Mouse (Mus musculus) ES-E14 (cell line): ENCODE measurements at regions not wholly inside any gene's neighbourhood (a gene's known extent, or its start where the extent isn't known, plus 50 kb on each side); places are given as distances from the start of the nearest gene placed in this dataset.

ENCODE experiments used
- DNase-seq: peaks from one replicate; pipeline ENCODE4 v3.0.0-alpha.2; 2013; ENCODE audit warnings: low read depth, low spot score
- H3K27ac ChIP-seq: 2 replicates; pipeline ENCODE4 v1.5.1; 2012; ENCODE audit warnings: low read depth, mild to moderate bottlenecking, low read length, moderate library complexity, mixed read lengths; ENCODE audit not compliant: poor library complexity, insufficient read depth, severe bottlenecking
- H3K36me3 ChIP-seq: 2 replicates; pipeline ENCODE4 v1.6.1; 2012; ENCODE audit warnings: mild to moderate bottlenecking, low read length, moderate library complexity, mixed read lengths; ENCODE audit not compliant: control insufficient read depth, poor library complexity, insufficient read depth, severe bottlenecking
- H3K4me1 ChIP-seq, 2 experiments: fragments of 150-350 bp in 1 of 2; sonication (generic) in 1 of 2; 2 replicates each; pipeline ENCODE4 v1.6.1; 2012; ENCODE audit warnings: low read length in 2 of 2, mild to moderate bottlenecking in 1 of 2, mixed read lengths in 1 of 2; ENCODE audit not compliant: control insufficient read depth in 2 of 2, insufficient read depth in 2 of 2, poor library complexity in 1 of 2
- H3K4me3 ChIP-seq, 2 experiments: fragments of 150-350 bp in 1 of 2; sonication (generic) in 1 of 2; 2 replicates each; pipeline ENCODE4 v1.5.1; 2012; ENCODE audit warnings: low read length in 2 of 2, low read depth in 1 of 2, mild to moderate bottlenecking in 1 of 2, mixed read lengths in 1 of 2; ENCODE audit not compliant: insufficient read depth in 1 of 2, poor library complexity in 1 of 2, severe bottlenecking in 1 of 2
- H3K9ac ChIP-seq: 2 replicates; pipeline ENCODE4 v1.6.1; 2012; ENCODE audit warnings: low read depth, mild to moderate bottlenecking, low read length, mixed read lengths; ENCODE audit not compliant: poor library complexity, insufficient read depth, severe bottlenecking
- H3K9me3 ChIP-seq: fragments of 150-350 bp; sonication (generic); 2 replicates; pipeline ENCODE4 v1.6.1; 2012; ENCODE audit warnings: low read depth, mild to moderate bottlenecking, low read length; ENCODE audit not compliant: control insufficient read depth, insufficient read depth
- CHD2 ChIP-seq: IDR thresholded peaks from 2 replicates; pipeline ENCODE4 v1.6.1; 2014; ENCODE audit warnings: mild to moderate bottlenecking, low read depth, low read length, inconsistent platforms
- HCFC1 ChIP-seq: IDR thresholded peaks from 2 replicates; pipeline ENCODE4 v1.6.1; 2012; ENCODE audit warnings: low read length, inconsistent platforms, borderline replicate concordance; ENCODE audit not compliant: insufficient read depth
- MAFK ChIP-seq: IDR thresholded peaks from 2 replicates; pipeline ENCODE4 v1.6.1; 2014; ENCODE audit warnings: mild to moderate bottlenecking, low read depth, low read length, inconsistent platforms; ENCODE audit not compliant: insufficient read depth
- ZC3H11A ChIP-seq: IDR thresholded peaks from 2 replicates; pipeline ENCODE4 v1.6.1; 2012; ENCODE audit warnings: low read depth, mild to moderate bottlenecking, inconsistent platforms, low read length, borderline replicate concordance
- ZNF384 ChIP-seq: IDR thresholded peaks from 2 replicates; pipeline ENCODE4 v1.6.1; 2012; ENCODE audit warnings: low read depth, low read length, inconsistent platforms
- in situ Hi-C, 2 experiments: fragments of 600-800 bp; cut with MboI; formaldehyde crosslinking; loops; one replicate each; pipeline ENCODE4 v1.15.1; 2025; ENCODE audit warnings: low sequenced_read_pairs in 2 of 2, inconsistent platforms in 1 of 2; ENCODE audit not compliant: unreplicated experiment in 2 of 2

DNA sequence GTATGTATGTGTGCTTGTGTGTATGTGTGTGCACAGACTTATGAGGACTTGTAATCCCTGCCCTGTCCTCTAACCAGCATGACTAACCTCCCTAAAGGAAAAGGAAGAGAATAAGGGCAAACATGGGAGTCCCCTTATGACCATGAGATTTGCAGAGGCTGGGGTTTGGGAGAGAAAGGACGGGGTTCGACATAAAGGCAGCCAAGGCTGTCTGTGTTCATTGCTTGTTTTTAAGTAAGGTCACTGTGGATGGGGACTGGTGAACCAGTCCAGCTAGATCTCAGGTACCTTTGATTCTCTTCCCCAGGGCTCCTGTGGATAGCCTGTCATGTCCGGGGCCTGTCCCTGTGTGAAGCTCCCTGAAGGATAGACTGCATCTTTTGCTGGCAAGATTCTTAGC lies 55.6 kb downstream of the Irf2bp2 start:
- Histone ChIP-seq H3K4me1 (peaks cover 5 to 24% of the 10 kb centered on the region in 2 experiments; a peak in 2 of 4 replicates), H3K27ac (peak overlapping the region; percentile 60; the same call in 1 of the 2 replicates), H3K9ac (no peak overlapping the region), H3K36me3 (no peaks in the 10 kb centered on the region), H3K9me3 (no peaks in the 10 kb centered on the region), H3K4me3 (no peak overlapping the region)
- DNase-seq, result no peak
- in situ Hi-C loops, result no loop called here
- TF ChIP-seq CHD2 (no peak), MAFK (no peak), ZNF384 (no peak), HCFC1 (no peak), ZC3H11A (no peak)

DNA sequence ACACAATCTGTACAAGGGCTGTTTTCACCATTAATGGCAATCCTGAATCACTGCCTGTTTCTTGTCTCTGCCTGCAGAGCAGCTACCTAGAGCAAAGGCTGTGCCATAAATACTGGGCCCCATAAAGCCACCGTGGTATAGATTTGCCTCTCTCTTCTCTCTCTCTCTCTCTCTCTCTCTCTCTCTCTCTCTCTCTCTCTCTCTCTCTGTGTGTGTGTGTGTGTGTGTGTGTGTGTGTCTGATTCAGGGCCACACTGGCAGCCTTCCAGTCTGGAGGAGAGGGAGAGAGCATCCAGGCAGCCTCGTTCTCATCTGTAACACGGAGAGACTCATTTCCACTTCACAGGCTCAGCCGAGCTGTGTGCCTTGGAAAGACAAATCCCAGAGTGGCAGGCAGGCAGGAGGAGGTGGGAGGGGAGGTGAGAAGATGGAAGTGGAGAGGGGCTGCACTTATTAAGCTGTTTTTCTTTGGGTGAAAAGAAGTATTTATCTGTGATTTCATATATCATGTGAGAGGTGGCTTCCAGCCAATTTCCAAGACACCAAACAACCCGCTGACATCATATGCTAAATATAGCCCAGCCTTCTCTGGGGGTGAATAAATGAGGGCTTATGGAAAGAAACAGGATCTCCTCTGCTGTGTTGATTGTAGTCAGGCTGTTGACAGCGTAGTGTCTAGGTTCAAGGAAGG lies 56.7 kb downstream of the Irf2bp2 start:
- Histone ChIP-seq H3K27ac (no peak overlapping the region), H3K4me3 (no peak overlapping the region), H3K9ac (no peak overlapping the region), H3K9me3 (no peaks in the 10 kb centered on the region), H3K4me1 (peaks cover 5 to 27% of the 10 kb centered on the region in 2 experiments; a peak in 2 of 4 replicates), H3K36me3 (no peaks in the 10 kb centered on the region)
- in situ Hi-C loops, result no loop called here
- no peak for TF ChIP-seq ZC3H11A
- TF ChIP-seq CHD2, result no peak
- no peak for TF ChIP-seq HCFC1
- no peak for TF ChIP-seq MAFK
- TF ChIP-seq ZNF384, result no peak
- no peak for DNase-seq

DNA sequence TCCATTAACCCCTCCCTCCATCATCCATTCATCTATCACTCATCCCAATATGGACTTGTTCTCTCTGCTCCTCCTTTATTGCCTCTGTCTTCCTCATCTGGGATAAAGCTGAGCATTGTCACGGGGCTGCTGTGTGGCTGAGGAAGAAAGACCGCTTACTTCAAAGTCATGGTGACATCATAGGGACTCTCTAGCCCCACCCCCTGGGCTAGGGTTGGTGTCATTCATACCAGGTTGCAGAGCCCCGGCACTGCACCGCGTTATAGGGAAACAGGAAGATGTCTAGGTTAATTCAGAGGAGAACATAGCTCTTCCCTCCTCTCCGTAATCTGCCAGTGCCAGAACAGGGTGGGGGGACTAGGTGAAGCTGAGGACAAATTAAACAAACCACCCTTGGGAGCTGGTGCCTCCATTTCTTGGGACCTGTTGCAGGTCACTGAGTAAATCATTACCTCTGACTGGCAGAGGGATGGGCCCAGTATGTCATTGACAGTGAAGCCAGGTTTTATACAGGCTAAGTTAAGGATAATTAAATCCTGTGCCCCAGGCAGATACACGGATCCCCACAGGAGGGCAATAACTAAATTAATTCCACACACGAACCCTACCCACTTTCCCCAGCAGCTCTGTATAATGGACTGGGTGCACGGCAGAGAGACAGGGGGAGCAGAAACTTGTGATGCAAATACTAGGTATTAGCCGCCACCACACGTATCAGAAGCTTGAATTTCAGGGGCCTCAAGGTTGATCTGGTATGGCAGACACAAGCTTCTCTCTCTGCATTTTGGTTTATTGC lies 57.5 kb downstream of the Irf2bp2 start:
- in situ Hi-C loops, result no loop called here
- TF ChIP-seq CHD2 (no peak), HCFC1 (no peak), ZC3H11A (no peak), ZNF384 (no peak), MAFK (no peak)
- Histone ChIP-seq H3K27ac (no peak overlapping the region), H3K9ac (no peak overlapping the region), H3K36me3 (no peaks in the 10 kb centered on the region), H3K4me3 (no peak overlapping the region), H3K9me3 (no peaks in the 10 kb centered on the region), H3K4me1 (peaks cover 5 to 27% of the 10 kb centered on the region in 2 experiments; a peak in 2 of 4 replicates)
- no peak for DNase-seq

DNA sequence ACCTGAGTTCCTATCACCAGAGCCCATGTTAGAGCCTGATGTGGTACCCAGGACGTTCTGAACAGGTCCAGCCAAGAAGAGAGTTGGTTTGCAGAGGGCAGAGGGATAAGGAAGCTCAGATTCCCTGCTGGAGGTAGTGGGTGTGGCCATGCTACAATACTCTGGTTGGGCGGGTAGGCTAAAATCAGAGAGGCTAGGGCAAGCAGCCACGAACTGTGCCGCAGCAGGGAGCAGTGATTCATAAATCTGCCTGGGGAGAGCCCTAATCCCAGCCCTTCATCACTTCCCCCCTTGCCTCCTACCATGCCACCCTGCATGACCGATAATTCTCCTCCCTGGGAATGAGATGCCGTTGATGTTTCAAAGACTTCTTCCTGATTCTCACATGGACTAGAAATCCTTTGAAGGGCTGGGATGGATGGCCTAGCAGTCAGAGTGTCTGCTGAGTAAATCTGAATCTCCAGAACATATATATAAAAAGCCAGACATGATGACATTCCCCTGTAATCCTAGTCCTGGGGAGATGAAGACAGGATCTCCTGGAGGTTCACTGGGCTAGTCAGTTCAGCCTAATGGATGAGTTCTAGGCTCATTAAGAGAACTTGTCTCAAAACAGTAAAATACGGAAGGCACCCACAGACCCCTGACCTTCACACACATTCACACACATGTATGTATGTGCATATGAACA lies 57.6 kb upstream of the Tarbp1 start:
- TF ChIP-seq ZNF384 (no peak), ZC3H11A (no peak), MAFK (no peak), HCFC1 (no peak), CHD2 (no peak)
- Histone ChIP-seq H3K9me3 (no peaks in the 10 kb centered on the region), H3K4me1 (peaks cover 0 to 2% of the 10 kb centered on the region in 2 experiments; a peak in 1 of 4 replicates), H3K27ac (no peak overlapping the region), H3K36me3 (no peaks in the 10 kb centered on the region), H3K4me3 (no peak overlapping the region), H3K9ac (no peak overlapping the region)
- DNase-seq, result no peak
- in situ Hi-C loops, result no loop called here
